ENCODE assay signal across 8 mouse cellular contexts in genomic region chr2:128697566-128697965, GRCm38 (mm10). TPM values are rescaled to one million over a fixed set of nuclear protein-coding genes. Genes with fewer than 3 reads are reported as not detected.
DNase-seq lines count a peak whose midpoint lies in the region; ATAC-seq lines count a peak whose summit lies in the region.

No protein-coding gene starts in this region.

- H3K9ac ChIP-seq in kidney, embryonic 16.5 days (replicated peaks; ENCODE audit: low read length): peak overlapping the region; percentile 71
- H3K9ac ChIP-seq in forebrain, embryonic 11.5 days (ENCODE audit: low read length): 0 out of 2 replicates have a peak overlapping the region, but pooled peaks have one; percentile 14
- peak overlapping the region; percentile 95; the same call in 1 of the 2 replicates for H3K9ac ChIP-seq in intestine, embryonic 16.5 days (ENCODE audit: low read depth, low read length)
- H3K9ac ChIP-seq in neural tube, embryonic 14.5 days (replicated peaks; ENCODE audit: low read depth, low read length): no peak overlapping the region

- H3K9me3 ChIP-seq in kidney, embryonic 16.5 days (ENCODE audit: low read length): no peaks in the 10 kb centered on the region
- no peaks in the 10 kb centered on the region for H3K9me3 ChIP-seq in forebrain, embryonic 11.5 days (ENCODE audit: control insufficient read depth, low read length)
- no peaks in the 10 kb centered on the region for H3K9me3 ChIP-seq in intestine, embryonic 16.5 days (ENCODE audit: control insufficient read depth, low read length)
- no peaks in the 10 kb centered on the region for H3K9me3 ChIP-seq in neural tube, embryonic 14.5 days (ENCODE audit: control insufficient read depth, low read length)

- 47% methylated on average over 5 of the region's 5 CpGs for WGBS in kidney, embryonic 16.5 days
- WGBS in forebrain, embryonic 11.5 days: 63% methylated on average over 5 of the region's 5 CpGs
- 50% methylated on average over 5 of the region's 5 CpGs for WGBS in intestine, embryonic 16.5 days
- 51% methylated on average over 5 of the region's 5 CpGs for WGBS in neural tube, embryonic 14.5 days

- peak overlapping the region; percentile 97 for H3K27ac ChIP-seq in kidney, embryonic 16.5 days (ENCODE audit: low read length)
- no peak overlapping the region for H3K27ac ChIP-seq in forebrain, embryonic 11.5 days (ENCODE audit: low read depth, low read length)
- peak overlapping the region; percentile 96; the same call in 1 of the 2 replicates for H3K27ac ChIP-seq in intestine, embryonic 16.5 days (ENCODE audit: low read length)
- no peak overlapping the region for H3K27ac ChIP-seq in neural tube, embryonic 14.5 days (ENCODE audit: low read depth, low read length)

- H3K4me1 ChIP-seq in kidney, embryonic 16.5 days (ENCODE audit: insufficient read depth, low read length): peaks cover 12% of the 10 kb centered on the region; the same call in 1 of the 2 replicates
- H3K4me1 ChIP-seq in forebrain, embryonic 11.5 days (replicated peaks; ENCODE audit: control insufficient read depth, insufficient read depth, low read length): no peaks in the 10 kb centered on the region
- peaks cover 6% of the 10 kb centered on the region; the same call in 1 of the 2 replicates for H3K4me1 ChIP-seq in intestine, embryonic 16.5 days (ENCODE audit: control insufficient read depth, insufficient read depth, low read length)
- 0 out of 2 replicates have a peak, but pooled peaks cover 3% of the 10 kb centered on the region for H3K4me1 ChIP-seq in neural tube, embryonic 14.5 days (ENCODE audit: control insufficient read depth, insufficient read depth, low read length)

- no peak for DNase-seq in kidney, adult 18-20 months
- no peak for DNase-seq in forebrain, embryonic 11.5 days (ENCODE audit: low spot score)
- DNase-seq in c-Kit-positive CD71-positive TER-119-positive erythroid progenitor cells, embryonic 14.5 days (ENCODE audit: low spot score): no peak
- no peak for DNase-seq in cerebellum, adult 9-11 months
- no peak for DNase-seq in lung, postnatal 25 days (ENCODE audit: low spot score)

- peak overlapping the region; percentile 74 for H3K4me3 ChIP-seq in kidney, embryonic 16.5 days (ENCODE audit: low read length)
- peak overlapping the region; percentile 50; the same call in 1 of the 2 replicates for H3K4me3 ChIP-seq in forebrain, embryonic 11.5 days (ENCODE audit: low read depth, low read length)
- no peak overlapping the region for H3K4me3 ChIP-seq in intestine, embryonic 16.5 days (ENCODE audit: low read length)
- no peak overlapping the region; the same call in 1 of the 2 replicates for H3K4me3 ChIP-seq in neural tube, embryonic 14.5 days (ENCODE audit: low read depth, low read length)

- no peak for ATAC-seq in kidney, embryonic 16.5 days (ENCODE audit: low FRiP score, low TSS enrichment)
- no peak for ATAC-seq in forebrain, embryonic 11.5 days (replicated peaks; ENCODE audit: low FRiP score)
- ATAC-seq in intestine, embryonic 16.5 days: no peak
- ATAC-seq in neural tube, embryonic 14.5 days (ENCODE audit: low read depth): no peak

- no peaks in the 10 kb centered on the region for H3K27me3 ChIP-seq in kidney, embryonic 16.5 days (ENCODE audit: insufficient read depth, low read length)
- H3K27me3 ChIP-seq in forebrain, embryonic 11.5 days (ENCODE audit: control insufficient read depth, insufficient read depth, low read length): 0 out of 2 replicates have a peak, but pooled peaks cover 2% of the 10 kb centered on the region
- H3K27me3 ChIP-seq in intestine, embryonic 16.5 days (replicated peaks; ENCODE audit: control insufficient read depth, insufficient read depth, low read length): no peaks in the 10 kb centered on the region
- H3K27me3 ChIP-seq in neural tube, embryonic 14.5 days (ENCODE audit: control insufficient read depth, insufficient read depth, low read length): peaks cover 9% of the 10 kb centered on the region

- H3K36me3 ChIP-seq in kidney, embryonic 16.5 days (ENCODE audit: insufficient read depth, low read length): no peaks in the 10 kb centered on the region
- no peaks in the 10 kb centered on the region for H3K36me3 ChIP-seq in forebrain, embryonic 11.5 days (ENCODE audit: control insufficient read depth, insufficient read depth, low read length)
- no peaks in the 10 kb centered on the region for H3K36me3 ChIP-seq in intestine, embryonic 16.5 days (ENCODE audit: control insufficient read depth, insufficient read depth, low read length)
- no peaks in the 10 kb centered on the region for H3K36me3 ChIP-seq in neural tube, embryonic 14.5 days (ENCODE audit: control insufficient read depth, insufficient read depth, low read length)

- H3K4me2 ChIP-seq in kidney, embryonic 16.5 days (replicated peaks; ENCODE audit: low read depth, low read length): peak overlapping the region; percentile 85
- no peak overlapping the region for H3K4me2 ChIP-seq in forebrain, embryonic 11.5 days (ENCODE audit: low read depth, low read length, severe bottlenecking)
- H3K4me2 ChIP-seq in intestine, embryonic 16.5 days (ENCODE audit: low read depth, low read length): peak overlapping the region; percentile 53; the same call in 1 of the 2 replicates
- peak overlapping the region; percentile 79; the same call in 1 of the 2 replicates for H3K4me2 ChIP-seq in neural tube, embryonic 14.5 days (ENCODE audit: low read depth, low read length)

RNA-seq across cellular contexts. Expression of gene Mertk, which starts 1.2 kb away (rescaled TPM):
- 14.2 and 14.6 TPM in 2 replicates for polyA plus RNA-seq in kidney, embryonic 16.5 days (2015; fragmentation: Nextera tagmentation; extraction: Ambion mirVana)
- 4.4 and 4.5 TPM in 2 replicates for polyA plus RNA-seq in forebrain, embryonic 11.5 days (2014; fragmentation: Nextera tagmentation; extraction: Ambion mirVana)
- 13.5 and 15.0 TPM in 2 replicates for polyA plus RNA-seq in intestine, embryonic 16.5 days (2015; fragmentation: Nextera tagmentation; extraction: Ambion mirVana)
- polyA plus RNA-seq in neural tube, embryonic 14.5 days (2014; fragmentation: Nextera tagmentation; extraction: Ambion mirVana): 1.4 and 2.7 TPM in 2 replicates

RNA-seq across cellular contexts. Expression of gene Anapc1, which starts 10.4 kb away (rescaled TPM):
- polyA plus RNA-seq in kidney, embryonic 16.5 days (2015; fragmentation: Nextera tagmentation; extraction: Ambion mirVana): 62.1 and 65.9 TPM in 2 replicates
- 104 and 120 TPM in 2 replicates for polyA plus RNA-seq in forebrain, embryonic 11.5 days (2014; fragmentation: Nextera tagmentation; extraction: Ambion mirVana)
- polyA plus RNA-seq in intestine, embryonic 16.5 days (2015; fragmentation: Nextera tagmentation; extraction: Ambion mirVana): 39.8 and 41.7 TPM in 2 replicates
- polyA plus RNA-seq in neural tube, embryonic 14.5 days (2014; fragmentation: Nextera tagmentation; extraction: Ambion mirVana): 57.0 and 58.0 TPM in 2 replicates

Comparison
In these comparisons a context has a peak if more than half of its experiments do, and no peak if none do; other contexts are left out.
1. H3K27ac ChIP-seq: peak in kidney, embryonic 16.5 days (single experiment) and intestine, embryonic 16.5 days (single experiment); none in forebrain, embryonic 11.5 days (single experiment) and neural tube, embryonic 14.5 days (single experiment).
2. H3K4me3 ChIP-seq: peak in kidney, embryonic 16.5 days (single experiment) and forebrain, embryonic 11.5 days (single experiment); none in intestine, embryonic 16.5 days (single experiment) and neural tube, embryonic 14.5 days (single experiment).